Mouse (Mus musculus) adrenal gland, postnatal 4 days (tissue): Measurements from ENCODE around the gene Spink8. TPM values are rescaled to one million over a fixed set of nuclear protein-coding genes. Genes with fewer than 3 reads are reported as not detected.
"Not testable (repeated sequence)": the region's sequence is repeated elsewhere in the genome, so short reads cannot be mapped to it uniquely, and the experiment has no call there.

Experiments used
- DNase-seq, 2 experiments: peaks; one replicate each; pipeline ENCODE4 v3.0.0; 2021 to 2022; ENCODE audit warnings: low spot score in 2 of 2, mixed read lengths in 2 of 2
- long read RNA-seq, 2 experiments: library from polyadenylated mRNA; stranded (forward); transcript quantifications; one replicate each; pipeline ENCODE4 v2.0.0; 2021
- total RNA-seq, 2 experiments: library from RNA; stranded (reverse); gene quantifications; 2 replicates each; pipeline ENCODE4 v1.2.3; 2021

The Spink8 gene
- total RNA-seq, result 10 to 100 TPM in 1 of 2 experiments, 1 to 10 TPM in 1; 8.3 to 10.6 TPM
- long read RNA-seq, experiment 1, transcript Spink8-201 (4 exons, 637 nt), result minor isoform, 5 of 11 reads
- long read RNA-seq, experiment 1, transcript Spink8-202 (5 exons, 768 nt), result major isoform, 6 of 11 reads
- long read RNA-seq, experiment 1, partial matches to known transcripts, result 0 of 11 reads
- long read RNA-seq, experiment 1, other reads (novel, unspliced or antisense), result 0 of 11 reads
- long read RNA-seq, experiment 2, transcript Spink8-202 (5 exons, 768 nt), result major isoform, 6 of 11 reads
- long read RNA-seq, experiment 2, partial matches to known transcripts, result 2 of 11 reads
- long read RNA-seq, experiment 2, other reads (novel, unspliced or antisense), result 1 of 11 reads

- no peak for DNase-seq
Measured at GRCm38 (mm10) chr9:109811980-109812379, at the start of gene Spink8. TSS of gene Spink8 (plus strand) at chr9:109812280.

GRCm38 (mm10) chr9:109766841-109767240, 45.2 kb upstream of the Spink8 start:
- not testable (repeated sequence) for DNase-seq

- DNase-seq, result not testable (repeated sequence)
Measured at GRCm38 (mm10) chr9:109790570-109790969, 21.5 kb upstream of the Spink8 start, which contains the start of gene Fbxw27. TSS of gene Fbxw27 (minus strand) at chr9:109790670.

GRCm38 (mm10) chr9:109795221-109795620, 16.9 kb upstream of the Spink8 start:
- no peak for DNase-seq

- no peak for DNase-seq
Measured at GRCm38 (mm10) chr9:109795811-109796210, 16.3 kb upstream of the Spink8 start.

GRCm38 (mm10) chr9:109798051-109798450, 14.0 kb upstream of the Spink8 start:
- peak in 1 of 2 experiments; percentile 10 for DNase-seq

GRCm38 (mm10) chr9:109805596-109805995, 6.5 kb upstream of the Spink8 start:
- not testable (repeated sequence) for DNase-seq

GRCm38 (mm10) chr9:109806260-109806659, 5.8 kb upstream of the Spink8 start:
- no peak for DNase-seq

- no peak for DNase-seq
Measured at GRCm38 (mm10) chr9:109806695-109807293, 5.3 kb upstream of the Spink8 start.

GRCm38 (mm10) chr9:109807898-109808297, 4.2 kb upstream of the Spink8 start:
- no peak for DNase-seq

- DNase-seq, result no peak
Measured at GRCm38 (mm10) chr9:109813424-109813823, 1.3 kb downstream of the Spink8 start.

- DNase-seq, result no peak
Measured at GRCm38 (mm10) chr9:109816341-109816740, 4.3 kb downstream of the Spink8 start.

- no peak for DNase-seq
Measured at GRCm38 (mm10) chr9:109825739-109826138, 13.7 kb downstream of the Spink8 start.

GRCm38 (mm10) chr9:109826181-109826580, 14.1 kb downstream of the Spink8 start:
- no peak for DNase-seq

GRCm38 (mm10) chr9:109832391-109833087, 20.5 kb downstream of the Spink8 start, which contains the start of gene Nme6:
TSS of gene Nme6 (plus strand) at chr9:109832749.
- peak; percentile 63 to 81 for DNase-seq

- no peak for DNase-seq
Measured at GRCm38 (mm10) chr9:109833088-109833412, 21.0 kb downstream of the Spink8 start.

GRCm38 (mm10) chr9:109849312-109849758, 37.3 kb downstream of the Spink8 start, which contains the start of gene Camp:
TSS of gene Camp (minus strand) at chr9:109849617.
- DNase-seq, result peak; percentile 17 to 42

- DNase-seq, result no peak
Measured at GRCm38 (mm10) chr9:109850099-109850498, 38.0 kb downstream of the Spink8 start.

GRCm38 (mm10) chr9:109854341-109854740, 42.3 kb downstream of the Spink8 start:
- no peak for DNase-seq

- DNase-seq, result no peak
Measured at GRCm38 (mm10) chr9:109855947-109856346, 43.9 kb downstream of the Spink8 start.

GRCm38 (mm10) chr9:109862397-109863044, 50.4 kb downstream of the Spink8 start:
- DNase-seq, result peak; percentile 60 to 65
